Mouse (Mus musculus) stomach, embryonic 14.5 days (tissue): ENCODE measurements around the gene Tmed1. TPM values are rescaled to one million over a fixed set of nuclear protein-coding genes. Genes with fewer than 3 reads are reported as not detected.
A peak's percentile ranks its signal among the peaks of the same experiment; 100 is the strongest.
"Not testable (repeated sequence)": the region's sequence is repeated elsewhere in the genome, so short reads cannot be mapped to it uniquely, and the experiment has no call there.

Experiments used
- ATAC-seq: fragments of 200-750 bp; cut with Nextera tagmentation; 2 replicates; pipeline ENCODE4 v1.8.0; 2017; ENCODE audit warnings: low read depth, moderate TSS enrichment; ENCODE audit not compliant: insufficient number of reproducible peaks, insufficient read depth, low FRiP score
- H3K27ac ChIP-seq: fragments of 300-500 bp; sonication (generic); 2 replicates; pipeline ENCODE4 v1.5.1; 2014; ENCODE audit warnings: mild to moderate bottlenecking, low read length, moderate library complexity, mixed read lengths
- H3K27me3 ChIP-seq: fragments of 300-500 bp; sonication (generic); 2 replicates; pipeline ENCODE4 v1.6.1; 2014; ENCODE audit warnings: low read length, control low read depth, mixed read lengths; ENCODE audit not compliant: control insufficient read depth, insufficient read depth
- H3K36me3 ChIP-seq: fragments of 300-500 bp; sonication (generic); 2 replicates; pipeline ENCODE4 v1.6.1; 2014; ENCODE audit warnings: mild to moderate bottlenecking, control low read depth, low read length, moderate library complexity, mixed read lengths; ENCODE audit not compliant: control insufficient read depth, insufficient read depth
- H3K4me1 ChIP-seq: fragments of 300-500 bp; sonication (generic); 2 replicates; pipeline ENCODE4 v1.6.1; 2014; ENCODE audit warnings: low read length, control low read depth, mixed read lengths; ENCODE audit not compliant: control insufficient read depth, insufficient read depth
- H3K4me2 ChIP-seq: fragments of 300-500 bp; sonication (generic); replicated peaks from 2 replicates; pipeline ENCODE4 v1.6.1; 2014; ENCODE audit warnings: low read depth, low read length, control low read depth
- H3K4me3 ChIP-seq: fragments of 300-500 bp; sonication (generic); 2 replicates; pipeline ENCODE4 v1.5.1; 2014; ENCODE audit warnings: low read depth, low read length, control low read depth
- H3K9ac ChIP-seq: fragments of 300-500 bp; sonication (generic); replicated peaks from 2 replicates; pipeline ENCODE4 v1.6.1; 2014; ENCODE audit warnings: low read depth, mild to moderate bottlenecking, control low read depth, low read length, moderate library complexity, mixed read lengths
- H3K9me3 ChIP-seq: fragments of 300-500 bp; sonication (generic); 2 replicates; pipeline ENCODE4 v1.6.1; 2016; ENCODE audit warnings: low read depth, low read length, control low read depth; ENCODE audit not compliant: control insufficient read depth
- WGBS: fragments of 180-500 bp; shearing (Covaris S2); extraction: QIAGEN DNeasy Blood & Tissue Kit; methylation state at CpG from one replicate; pipeline ENCODE4 v1.1.7; 2014; 5-methylcytosine and 5-hydroxymethylcytosine counted together
- polyA plus RNA-seq: library from polyadenylated mRNA; unstranded; fragments of >200 nt; fragmentation: Nextera tagmentation; extraction: Ambion mirVana; gene quantifications from 2 replicates; pipeline ENCODE4 v1.2.1, GENCODE M21; 2014

Gene Tmed1
- polyA plus RNA-seq, 1 experiment from 2014 or later: 94.5 TPM

DNA sequence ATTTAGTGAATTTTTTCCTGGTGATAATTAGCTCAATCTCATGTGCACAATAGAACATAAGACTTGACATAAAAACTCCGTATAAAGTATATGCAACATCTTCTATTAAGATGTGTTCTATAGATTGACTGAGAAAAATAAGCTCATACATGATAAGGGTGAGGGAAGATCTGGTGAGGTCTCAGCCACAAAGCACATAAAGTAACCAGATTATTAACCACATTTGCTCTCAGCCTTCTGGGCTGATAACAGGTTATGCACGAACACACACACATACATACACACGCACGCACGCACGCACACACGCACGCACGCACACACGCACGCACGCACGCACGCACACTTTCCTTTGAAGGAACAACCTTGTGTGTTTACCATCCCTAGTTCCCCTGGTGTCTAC is 26.4 kb upstream of the Tmed1 start:
- WGBS: 93% methylated on average over 14 of the region's 14 CpGs

GRCm38 (mm10) chr9:21527917-21528324 is 17.9 kb upstream of the Tmed1 start:
- Histone ChIP-seq H3K4me1 (no peaks in the 10 kb centered on the region), H3K27ac (no peak overlapping the region), H3K27me3 (no peaks in the 10 kb centered on the region), H3K4me3 (no peak overlapping the region), H3K36me3 (no peaks in the 10 kb centered on the region), H3K9ac (no peak overlapping the region), H3K9me3 (no peaks in the 10 kb centered on the region), H3K4me2 (no peak overlapping the region)
- no peak for ATAC-seq
- 81% methylated on average over 1 of the region's 1 CpGs for WGBS

More for the DNA sequence above, 26.4 kb upstream of the Tmed1 start:
- no peak overlapping the region for H3K27ac ChIP-seq
- no peak overlapping the region for H3K4me2 ChIP-seq
- H3K9me3 ChIP-seq: no peaks in the 10 kb centered on the region
- no peak for ATAC-seq
- H3K9ac ChIP-seq: no peak overlapping the region
- H3K36me3 ChIP-seq: no peaks in the 10 kb centered on the region
- no peaks in the 10 kb centered on the region for H3K4me1 ChIP-seq
- no peak overlapping the region for H3K4me3 ChIP-seq
- no peaks in the 10 kb centered on the region for H3K27me3 ChIP-seq

DNA sequence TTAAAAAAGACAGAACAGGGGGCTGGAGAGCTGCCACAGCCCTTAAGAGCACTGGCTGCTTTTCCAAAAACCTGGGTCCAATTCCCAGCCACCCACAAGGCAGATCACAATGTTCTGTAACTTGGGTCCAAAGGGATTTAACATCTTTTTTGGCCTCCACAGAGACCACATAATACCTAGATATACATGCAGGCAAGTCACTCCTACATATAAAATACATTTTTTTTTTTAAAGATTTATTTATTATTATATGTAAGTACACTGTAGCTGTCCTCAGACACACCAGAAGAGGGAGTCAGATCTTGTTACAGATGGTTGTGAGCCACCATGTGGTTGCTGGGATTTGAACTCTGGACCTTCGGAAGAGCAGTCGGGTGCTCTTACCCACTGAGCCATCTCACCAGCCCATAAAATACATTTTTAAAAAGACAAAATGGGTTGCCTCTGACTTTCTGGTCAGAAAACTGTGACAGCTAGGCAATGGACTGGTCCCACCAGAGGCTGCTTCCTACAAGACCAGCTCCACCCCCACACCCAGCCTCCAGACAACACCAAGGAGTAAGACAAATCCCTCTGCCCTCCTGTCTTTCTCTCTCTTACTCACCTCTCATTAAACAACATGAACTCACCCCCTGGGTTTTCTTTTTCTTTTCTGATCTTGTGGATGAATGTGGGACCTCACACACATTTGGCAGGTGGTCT is 17.2 kb upstream of the Tmed1 start:
- Histone ChIP-seq H3K9me3 (no peaks in the 10 kb centered on the region), H3K36me3 (no peaks in the 10 kb centered on the region), H3K4me3 (no peak overlapping the region), H3K4me1 (no peaks in the 10 kb centered on the region), H3K27ac (no peak overlapping the region), H3K4me2 (no peak overlapping the region), H3K27me3 (no peaks in the 10 kb centered on the region), H3K9ac (no peak overlapping the region)
- no peak for ATAC-seq
- WGBS: 100% methylated on average over 2 of the region's 2 CpGs

GRCm38 (mm10) chr9:21526634-21526944 is 16.5 kb upstream of the Tmed1 start:
- 72% methylated on average over 3 of the region's 3 CpGs for WGBS
- Histone ChIP-seq H3K4me1 (no peaks in the 10 kb centered on the region), H3K9me3 (no peaks in the 10 kb centered on the region), H3K9ac (no peak overlapping the region), H3K36me3 (no peaks in the 10 kb centered on the region), H3K4me2 (no peak overlapping the region), H3K4me3 (no peak overlapping the region), H3K27ac (no peak overlapping the region), H3K27me3 (no peaks in the 10 kb centered on the region)
- no peak for ATAC-seq

GRCm38 (mm10) chr9:21525937-21526633 is 16.0 kb upstream of the Tmed1 start, which contains the start of gene AB124611:
TSS of gene AB124611 (plus strand) at chr9:21526176.
- 54% methylated on average over 14 of the region's 14 CpGs for WGBS
- Histone ChIP-seq H3K27me3 (no peaks in the 10 kb centered on the region), H3K4me3 (no peak within 1 kb of the TSS), H3K9me3 (no peaks in the 10 kb centered on the region), H3K36me3 (no peaks in the 10 kb centered on the region), H3K4me1 (no peaks in the 10 kb centered on the region), H3K4me2 (no peak within 1 kb of the TSS), H3K9ac (no peak within 1 kb of the TSS), H3K27ac (peak within 1 kb of the TSS; percentile 21; the same call in 1 of the 2 replicates)
- no peak for ATAC-seq

GRCm38 (mm10) chr9:21525142-21525936 is 15.3 kb upstream of the Tmed1 start:
- no peak overlapping the region for H3K9ac ChIP-seq
- H3K4me1 ChIP-seq: no peaks in the 10 kb centered on the region
- no peaks in the 10 kb centered on the region for H3K36me3 ChIP-seq
- 76% methylated on average over 7 of the region's 7 CpGs for WGBS
- H3K4me3 ChIP-seq: no peak overlapping the region
- ATAC-seq: no peak
- no peaks in the 10 kb centered on the region for H3K9me3 ChIP-seq
- peak overlapping the region; percentile 21; the same call in 1 of the 2 replicates for H3K27ac ChIP-seq
- no peaks in the 10 kb centered on the region for H3K27me3 ChIP-seq
- no peak overlapping the region for H3K4me2 ChIP-seq

- not testable (repeated sequence) for H3K27ac ChIP-seq, H3K27me3 ChIP-seq, H3K9ac ChIP-seq, H3K36me3 ChIP-seq, H3K4me1 ChIP-seq, H3K4me3 ChIP-seq, ATAC-seq, H3K4me2 ChIP-seq, H3K9me3 ChIP-seq
- 71% methylated on average over 6 of the region's 6 CpGs for WGBS
These were observed 8.6 kb upstream of the Tmed1 start for GRCm38 (mm10) chr9:21518690-21519089.

- H3K27me3 ChIP-seq: no peaks in the 10 kb centered on the region
- WGBS: 71% methylated on average over 6 of the region's 6 CpGs
- H3K4me3 ChIP-seq: no peak overlapping the region
- H3K9me3 ChIP-seq: no peaks in the 10 kb centered on the region
- no peak overlapping the region for H3K4me2 ChIP-seq
- no peak overlapping the region for H3K9ac ChIP-seq
- H3K4me1 ChIP-seq: no peaks in the 10 kb centered on the region
- no peak overlapping the region for H3K27ac ChIP-seq
- no peaks in the 10 kb centered on the region for H3K36me3 ChIP-seq
- no peak for ATAC-seq
These were observed 8.0 kb upstream of the Tmed1 start for GRCm38 (mm10) chr9:21517947-21518495.
